ENCODE assay signal across 8 mouse cellular contexts in genomic region chr9:21037481-21037891, GRCm38 (mm10). TPM values are rescaled to one million over a fixed set of nuclear protein-coding genes. Genes with fewer than 3 reads are reported as not detected.
A peak's percentile ranks its signal among the peaks of the same experiment; 100 is the strongest.
DNase-seq lines count a peak whose midpoint lies in the region; ATAC-seq and TF ChIP-seq lines count a peak whose summit lies in the region.

No protein-coding gene starts in this region.

- TF ChIP-seq CTCF in cerebellum, adult 2 months (IDR thresholded peaks at IDR 0.05; ENCODE audit: borderline replicate concordance, insufficient read depth, low read depth, low read length) = no peak

- H3K27ac ChIP-seq in cerebellum, adult 2 months (ENCODE audit: insufficient read depth, low read length) = no peak overlapping the region
- H3K27ac ChIP-seq in intestine, embryonic 16.5 days (ENCODE audit: low read length) = no peak overlapping the region
- H3K27ac ChIP-seq in liver, embryonic 15.5 days (replicated peaks) = no peak overlapping the region
- no peak overlapping the region for H3K27ac ChIP-seq in stomach, embryonic 16.5 days (ENCODE audit: low read length)

- H3K9me3 ChIP-seq in intestine, embryonic 16.5 days (ENCODE audit: control insufficient read depth, low read length) = no peaks in the 10 kb centered on the region
- H3K9me3 ChIP-seq in liver, embryonic 15.5 days (replicated peaks) = no peaks in the 10 kb centered on the region
- no peaks in the 10 kb centered on the region; the same call in 1 of the 2 replicates for H3K9me3 ChIP-seq in stomach, embryonic 16.5 days (replicated peaks; ENCODE audit: control insufficient read depth, low read length)

- H3K36me3 ChIP-seq in intestine, embryonic 16.5 days (ENCODE audit: control insufficient read depth, insufficient read depth, low read length) = no peaks in the 10 kb centered on the region
- no peaks in the 10 kb centered on the region; the same call in 1 of the 2 replicates for H3K36me3 ChIP-seq in liver, embryonic 15.5 days (replicated peaks)
- H3K36me3 ChIP-seq in stomach, embryonic 16.5 days (ENCODE audit: control insufficient read depth, insufficient read depth, low read length) = no peaks in the 10 kb centered on the region

- no peak for TF ChIP-seq POLR2A in cerebellum, adult 2 months (IDR thresholded peaks at IDR 0.05; ENCODE audit: borderline replicate concordance, insufficient read depth, low read length)

- peak overlapping the region; percentile 64 for H3K4me2 ChIP-seq in intestine, embryonic 16.5 days (ENCODE audit: low read depth, low read length)
- peak overlapping the region; percentile 48 for H3K4me2 ChIP-seq in liver, embryonic 15.5 days
- peak overlapping the region; percentile 66 for H3K4me2 ChIP-seq in stomach, embryonic 16.5 days (ENCODE audit: low read depth, low read length)

- peak overlapping the region; percentile 11 for H3K4me3 ChIP-seq in cerebellum, adult 2 months (replicated peaks; ENCODE audit: insufficient read depth, low read depth, low read length)
- peak overlapping the region; percentile 48 for H3K4me3 ChIP-seq in intestine, embryonic 16.5 days (ENCODE audit: low read length)
- H3K4me3 ChIP-seq in liver, embryonic 15.5 days (replicated peaks) = peak overlapping the region; percentile 34
- peak overlapping the region; percentile 44 for H3K4me3 ChIP-seq in stomach, embryonic 16.5 days (replicated peaks; ENCODE audit: low read length)

- peak overlapping the region; percentile 59; the same call in 1 of the 2 replicates for H3K9ac ChIP-seq in intestine, embryonic 16.5 days (ENCODE audit: low read depth, low read length)
- no peak overlapping the region for H3K9ac ChIP-seq in liver, embryonic 15.5 days
- peak overlapping the region; percentile 60 for H3K9ac ChIP-seq in stomach, embryonic 16.5 days (ENCODE audit: low read length)

- no peaks in the 10 kb centered on the region; the same call in 1 of the 2 replicates for H3K27me3 ChIP-seq in cerebellum, adult 2 months (ENCODE audit: control insufficient read depth, insufficient read depth, low read length)
- H3K27me3 ChIP-seq in intestine, embryonic 16.5 days (replicated peaks; ENCODE audit: control insufficient read depth, insufficient read depth, low read length) = peaks cover 59% of the 10 kb centered on the region
- peaks cover 79% of the 10 kb centered on the region for H3K27me3 ChIP-seq in liver, embryonic 15.5 days
- peaks cover 59% of the 10 kb centered on the region for H3K27me3 ChIP-seq in stomach, embryonic 16.5 days (ENCODE audit: control insufficient read depth, insufficient read depth, low read length)

- under 1% methylated on average over 31 of the region's 31 CpGs for WGBS in cerebellum, adult 2 months
- 4% methylated on average over 31 of the region's 31 CpGs for WGBS in intestine, embryonic 16.5 days
- WGBS in liver, embryonic 15.5 days (ENCODE audit: insufficient replicate concordance) = 6% methylated on average over 31 of the region's 31 CpGs
- 2% methylated on average over 31 of the region's 31 CpGs for WGBS in stomach, embryonic 16.5 days

- ATAC-seq in cerebellum, adult (ENCODE audit: insufficient number of reproducible peaks, low FRiP score, low TSS enrichment) = no peak
- ATAC-seq in intestine, embryonic 16.5 days = no peak
- ATAC-seq in liver, embryonic 15.5 days (ENCODE audit: insufficient read depth) = no peak
- ATAC-seq in stomach, embryonic 16.5 days (ENCODE audit: insufficient read depth, low FRiP score) = no peak
- ATAC-seq in inflammation-experienced regulatory T-cells, adult 6 months = no peak

- no peak for DNase-seq in cerebellum, adult 2 months
- peak; percentile 48 for DNase-seq in right cerebral cortex, adult 18-20 months
- DNase-seq in right cerebral cortex, postnatal 25 days = no peak

- H3K4me1 ChIP-seq in cerebellum, adult 2 months (ENCODE audit: control insufficient read depth, insufficient read depth, low read length) = peaks cover 5% of the 10 kb centered on the region; the same call in 1 of the 2 replicates
- H3K4me1 ChIP-seq in intestine, embryonic 16.5 days (ENCODE audit: control insufficient read depth, insufficient read depth, low read length) = peaks cover 31% of the 10 kb centered on the region
- H3K4me1 ChIP-seq in liver, embryonic 15.5 days (replicated peaks) = peaks cover 82% of the 10 kb centered on the region
- peaks cover 20% of the 10 kb centered on the region for H3K4me1 ChIP-seq in stomach, embryonic 16.5 days (ENCODE audit: control insufficient read depth, insufficient read depth, low read length)

RNA-seq across cellular contexts. Expression of gene Icam5, which starts 5.6 kb away (rescaled TPM):
- polyA plus RNA-seq in cerebellum, adult 2 months (2012; rRNA removed) = 1.6 and 2.5 TPM in 2 replicates
- polyA plus RNA-seq in intestine, embryonic 16.5 days (2015; fragmentation: Nextera tagmentation; extraction: Ambion mirVana) = 0.09 and 0.10 TPM in 2 replicates
- 0.25 and 0.43 TPM in 2 replicates for polyA plus RNA-seq in liver, embryonic 15.5 days (2015; fragmentation: Nextera tagmentation; extraction: Ambion mirVana)
- polyA plus RNA-seq in stomach, embryonic 16.5 days (2015; fragmentation: Nextera tagmentation; extraction: Ambion mirVana) = 0.14 and 0.15 TPM in 2 replicates
- under 1 TPM in 2 of 3 experiments, not detected in 1; 0.25 to 0.31 TPM for polyA plus RNA-seq in inflammation-experienced regulatory T-cells, adult 6 months (2017; shearing (Covaris generic))

RNA-seq across cellular contexts. Expression of gene Icam4, which starts 8.3 kb away (rescaled TPM):
- polyA plus RNA-seq in cerebellum, adult 2 months (2012; rRNA removed) = 0.32 and 0.65 TPM in 2 replicates
- 1.8 and 5.4 TPM in 2 replicates for polyA plus RNA-seq in intestine, embryonic 16.5 days (2015; fragmentation: Nextera tagmentation; extraction: Ambion mirVana)
- 195 and 201 TPM in 2 replicates for polyA plus RNA-seq in liver, embryonic 15.5 days (2015; fragmentation: Nextera tagmentation; extraction: Ambion mirVana)
- 5.9 and 8.6 TPM in 2 replicates for polyA plus RNA-seq in stomach, embryonic 16.5 days (2015; fragmentation: Nextera tagmentation; extraction: Ambion mirVana)
- polyA plus RNA-seq in inflammation-experienced regulatory T-cells, adult 6 months (2017; shearing (Covaris generic)) = 1 to 10 TPM; 1.6 to 6.3 (median 3.1) TPM

RNA-seq across cellular contexts. Expression of gene Icam1, which starts 21.7 kb away (rescaled TPM):
- 1.4 and 1.6 TPM in 2 replicates for polyA plus RNA-seq in cerebellum, adult 2 months (2012; rRNA removed)
- 12.7 and 13.7 TPM in 2 replicates for polyA plus RNA-seq in intestine, embryonic 16.5 days (2015; fragmentation: Nextera tagmentation; extraction: Ambion mirVana)
- 10.2 and 11.3 TPM in 2 replicates for polyA plus RNA-seq in liver, embryonic 15.5 days (2015; fragmentation: Nextera tagmentation; extraction: Ambion mirVana)
- polyA plus RNA-seq in stomach, embryonic 16.5 days (2015; fragmentation: Nextera tagmentation; extraction: Ambion mirVana) = 15.0 and 16.3 TPM in 2 replicates
- 10 to 100 TPM; 50.8 to 92.7 (median 68.9) TPM for polyA plus RNA-seq in inflammation-experienced regulatory T-cells, adult 6 months (2017; shearing (Covaris generic))

RNA-seq across cellular contexts. Expression of gene Zglp1, which starts 29.4 kb away (rescaled TPM):
- polyA plus RNA-seq in cerebellum, adult 2 months (2012; rRNA removed) = 1.0 TPM in 1 of 2 replicates, not detected in the other
- polyA plus RNA-seq in intestine, embryonic 16.5 days (2015; fragmentation: Nextera tagmentation; extraction: Ambion mirVana) = 0.51 and 1.3 TPM in 2 replicates
- polyA plus RNA-seq in liver, embryonic 15.5 days (2015; fragmentation: Nextera tagmentation; extraction: Ambion mirVana) = 0.63 TPM in 1 of 2 replicates, not detected in the other
- polyA plus RNA-seq in stomach, embryonic 16.5 days (2015; fragmentation: Nextera tagmentation; extraction: Ambion mirVana) = 0.46 and 0.89 TPM in 2 replicates
- polyA plus RNA-seq in inflammation-experienced regulatory T-cells, adult 6 months (2017; shearing (Covaris generic)) = 1 to 10 TPM in 1 of 3 experiments, under 1 TPM in 1, not detected in 1; 0.82 to 3.0 TPM

RNA-seq across cellular contexts. Expression of gene Mrpl4, which starts 34.9 kb away (rescaled TPM):
- polyA plus RNA-seq in cerebellum, adult 2 months (2012; rRNA removed) = 135 and 139 TPM in 2 replicates
- polyA plus RNA-seq in intestine, embryonic 16.5 days (2015; fragmentation: Nextera tagmentation; extraction: Ambion mirVana) = 165 and 181 TPM in 2 replicates
- 62.1 and 66.9 TPM in 2 replicates for polyA plus RNA-seq in liver, embryonic 15.5 days (2015; fragmentation: Nextera tagmentation; extraction: Ambion mirVana)
- 131 and 141 TPM in 2 replicates for polyA plus RNA-seq in stomach, embryonic 16.5 days (2015; fragmentation: Nextera tagmentation; extraction: Ambion mirVana)
- polyA plus RNA-seq in inflammation-experienced regulatory T-cells, adult 6 months (2017; shearing (Covaris generic)) = 100 to 1,000 TPM in 2 of 3 experiments, 10 to 100 TPM in 1; 95.6 to 122 (median 112) TPM

Comparison
In these comparisons a context has a peak if more than half of its experiments do, and no peak if none do; other contexts are left out.
1. RNA of gene Icam4, which starts 8.3 kb away (polyA plus RNA-seq): 195 to 201 TPM in liver, embryonic 15.5 days; 5.9 to 8.6 TPM in stomach, embryonic 16.5 days, 1.8 to 5.4 TPM in intestine, embryonic 16.5 days, 1.6 to 6.3 TPM in inflammation-experienced regulatory T-cells, adult 6 months and 0.32 to 0.65 TPM in cerebellum, adult 2 months; every median in the first group is over 10 times any median in the second.
2. Peak in every context shown above with its lines, with median percentiles within 50 percentile points of each other: H3K4me3 ChIP-seq and H3K4me2 ChIP-seq.